Mouse (Mus musculus) kidney, embryonic 14.5 days (tissue): ENCODE results near the gene Izumo1. TPM values are rescaled to one million over a fixed set of nuclear protein-coding genes. Genes with fewer than 3 reads are reported as not detected.

Experiments used
- polyA plus RNA-seq: library from polyadenylated mRNA; unstranded; fragments of >200 nt; fragmentation: Nextera tagmentation; extraction: Ambion mirVana; gene quantifications from 2 replicates; pipeline ENCODE4 v1.2.1, GENCODE M21; 2014

Gene Izumo1
- polyA plus RNA-seq, 1 experiment from 2014 or later: 0.23 TPM

Other genes starting within 250 kb of the Izumo1 start
- gene Snrnp70, start 226.1 kb upstream of the Izumo1 start, polyA plus RNA-seq: 100 and 171 TPM in 2 replicates
- gene Kcna7, start 216.2 kb upstream of the Izumo1 start, polyA plus RNA-seq: not detected in 2 replicates
- gene Ntf5, start 208.1 kb upstream of the Izumo1 start, polyA plus RNA-seq: 1.3 and 1.4 TPM in 2 replicates
- gene Lhb, start 201.0 kb upstream of the Izumo1 start, polyA plus RNA-seq: not detected in 2 replicates
- 21.4 and 35.0 TPM in 2 replicates for gene Gys1, start 187.0 kb upstream of the Izumo1 start, polyA plus RNA-seq
- 158 and 228 TPM in 2 replicates for gene Ruvbl2, start 183.7 kb upstream of the Izumo1 start, polyA plus RNA-seq
- gene Ftl1, start 161.9 kb upstream of the Izumo1 start, polyA plus RNA-seq: 3,941 and 4,356 TPM in 2 replicates
- 97.3 and 110 TPM in 2 replicates for gene Bax, start 154.9 kb upstream of the Izumo1 start, polyA plus RNA-seq
- gene Tulp2, start 139.9 kb upstream of the Izumo1 start, polyA plus RNA-seq: 0.64 and 0.84 TPM in 2 replicates
- gene Gm45808, start 135.0 kb upstream of the Izumo1 start, polyA plus RNA-seq: not detected in 2 replicates
- 3.3 and 3.5 TPM in 2 replicates for gene Dhdh, start 133.0 kb upstream of the Izumo1 start, polyA plus RNA-seq
- 141 and 190 TPM in 2 replicates for gene Nucb1, start 111.4 kb upstream of the Izumo1 start, polyA plus RNA-seq
- gene Ppp1r15a, start 95.5 kb upstream of the Izumo1 start, polyA plus RNA-seq: 13.4 and 15.7 TPM in 2 replicates
- 4.7 and 5.1 TPM in 2 replicates for gene Plekha4, start 95.5 kb upstream of the Izumo1 start, polyA plus RNA-seq
- 12.8 and 13.5 TPM in 2 replicates for gene Hsd17b14, start 66.9 kb upstream of the Izumo1 start, polyA plus RNA-seq
- gene Bcat2, start 51.7 kb upstream of the Izumo1 start, polyA plus RNA-seq: 61.1 and 73.7 TPM in 2 replicates
- gene Fgf21, start 6.3 kb upstream of the Izumo1 start, polyA plus RNA-seq: not detected in 2 replicates
- gene Fut1, start 4.5 kb upstream of the Izumo1 start, polyA plus RNA-seq: 0.14 TPM in 2 replicates
- 12.1 and 18.7 TPM in 2 replicates for gene Rasip1, start 5.7 kb downstream of the Izumo1 start, polyA plus RNA-seq
- gene Mamstr, start 18.2 kb downstream of the Izumo1 start, polyA plus RNA-seq: 3.6 and 5.0 TPM in 2 replicates
- gene Fut2, start 44.6 kb downstream of the Izumo1 start, polyA plus RNA-seq: 0.26 and 0.31 TPM in 2 replicates
- 0.20 and 0.27 TPM in 2 replicates for gene Ntn5, start 62.2 kb downstream of the Izumo1 start, polyA plus RNA-seq
- gene Sec1, start 72.6 kb downstream of the Izumo1 start, polyA plus RNA-seq: 0.17 and 0.28 TPM in 2 replicates
- 6.9 and 11.9 TPM in 2 replicates for gene Car11, start 78.0 kb downstream of the Izumo1 start, polyA plus RNA-seq
- 6.6 and 7.7 TPM in 2 replicates for gene Dbp, start 83.3 kb downstream of the Izumo1 start, polyA plus RNA-seq
- 1,328 and 1,679 TPM in 2 replicates for gene Rpl18, start 93.6 kb downstream of the Izumo1 start, polyA plus RNA-seq
- 16.8 and 23.9 TPM in 2 replicates for gene Sphk2, start 96.2 kb downstream of the Izumo1 start, polyA plus RNA-seq
- gene Fam83e, start 99.4 kb downstream of the Izumo1 start, polyA plus RNA-seq: 1.2 and 2.1 TPM in 2 replicates
- gene Spaca4, start 104.0 kb downstream of the Izumo1 start, polyA plus RNA-seq: 0.29 TPM in 1 of 2 replicates, not detected in the other
- 2.8 and 4.2 TPM in 2 replicates for gene Lmtk3, start 161.9 kb downstream of the Izumo1 start, polyA plus RNA-seq
- 3.2 and 3.8 TPM in 2 replicates for gene Sult2b1, start 162.9 kb downstream of the Izumo1 start, polyA plus RNA-seq
- gene Cyth2, start 192.8 kb downstream of the Izumo1 start, polyA plus RNA-seq: 109 and 111 TPM in 2 replicates
- gene Kcnj14, start 203.0 kb downstream of the Izumo1 start, polyA plus RNA-seq: 1.2 and 1.3 TPM in 2 replicates
- gene Grwd1, start 209.1 kb downstream of the Izumo1 start, polyA plus RNA-seq: 69.5 and 93.5 TPM in 2 replicates